Mouse (Mus musculus) liver, adult 2 months (tissue): ENCODE data around the gene Angptl2.

Experiments
- CTCF ChIP-seq: fragments of 200-500 bp; IDR thresholded peaks from 2 replicates; pipeline ENCODE4 v1.5.1; 2011; ENCODE audit warnings: low read depth, low read length, control low read depth
- POLR2A ChIP-seq: fragments of 200-500 bp; IDR thresholded peaks from 2 replicates; pipeline ENCODE4 v1.6.1; 2011; ENCODE audit warnings: low read length, control low read depth; ENCODE audit not compliant: insufficient read depth; ENCODE audit errors: extremely low read depth

DNA sequence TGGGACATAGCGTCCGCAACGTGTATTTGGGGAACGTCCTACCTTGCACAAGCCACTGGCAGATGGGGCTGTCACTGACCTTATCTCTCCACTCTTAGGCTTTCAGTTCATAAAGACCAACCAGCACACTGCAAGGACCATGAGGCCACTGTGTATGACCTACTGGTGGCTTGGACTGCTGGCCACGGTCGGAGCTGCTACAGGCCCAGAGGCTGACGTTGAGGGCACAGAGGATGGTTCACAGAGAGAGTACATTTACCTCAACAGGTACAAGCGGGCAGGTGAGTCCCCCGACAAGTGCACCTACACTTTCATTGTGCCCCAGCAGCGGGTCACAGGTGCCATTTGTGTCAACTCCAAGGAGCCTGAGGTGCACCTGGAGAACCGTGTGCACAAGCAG lies 12.2 kb downstream of the Angptl2 start:
- TF ChIP-seq POLR2A (no peak), CTCF (no peak)
